Mouse (Mus musculus) MEL (cell line): ENCODE measurements at regions not wholly inside any gene's neighbourhood (a gene's known extent, or its start where the extent isn't known, plus 50 kb on each side); places are given as distances from the start of the nearest gene placed in this dataset.

Source experiments
- MAX ChIP-seq: IDR thresholded peaks from 2 replicates; pipeline ENCODE4 v1.6.1; 2011; ENCODE audit warnings: low read length, improper control_type of control experiment
- NELFE ChIP-seq: IDR thresholded peaks from 2 replicates; pipeline ENCODE4 v1.6.1; 2011; ENCODE audit warnings: low read depth, low read length, improper control_type of control experiment
- NRF1 ChIP-seq: IDR thresholded peaks from 2 replicates; pipeline ENCODE4 v1.6.1; 2014; ENCODE audit warnings: low read depth, mild to moderate bottlenecking, inconsistent platforms, low read length, improper control_type of control experiment, moderate library complexity; ENCODE audit not compliant: poor library complexity, insufficient read depth, severe bottlenecking
- POLR2A ChIP-seq, 2 experiments: IDR thresholded peaks; 2 replicates each; pipeline ENCODE4 v1.6.1; 2011 to 2012; ENCODE audit warnings: low read length in 2 of 2, mild to moderate bottlenecking in 2 of 2, control low read depth in 1 of 2, improper control_type of control experiment in 1 of 2, low read depth in 1 of 2, moderate library complexity in 1 of 2; ENCODE audit not compliant: control insufficient read depth in 1 of 2, insufficient read depth in 1 of 2, poor library complexity in 1 of 2
- POLR2AphosphoS5 ChIP-seq: IDR thresholded peaks from 2 replicates; pipeline ENCODE4 v1.6.1; 2012; ENCODE audit warnings: low read depth, borderline replicate concordance, mild to moderate bottlenecking, inconsistent platforms, low read length, moderate library complexity, mixed read lengths
- TCF12 ChIP-seq: IDR thresholded peaks from 2 replicates; pipeline ENCODE4 v1.6.1; 2014; ENCODE audit warnings: low read depth, mild to moderate bottlenecking, inconsistent platforms, low read length, improper control_type of control experiment, moderate library complexity
- ZKSCAN1 ChIP-seq: IDR thresholded peaks from 2 replicates; pipeline ENCODE4 v1.6.1; 2012; ENCODE audit warnings: low read depth, mild to moderate bottlenecking, inconsistent platforms, low read length, improper control_type of control experiment, moderate library complexity

- TF ChIP-seq POLR2A (IDR thresholded peaks at IDR 0.05; ENCODE audit: control insufficient read depth in 1 of 2, insufficient read depth in 1 of 2, low read depth in 1 of 2, low read length in 2 of 2, poor library complexity in 1 of 2) = no peak
- TF ChIP-seq NELFE = no peak
- TF ChIP-seq TCF12 = no peak
- no peak for TF ChIP-seq NRF1
- no peak for TF ChIP-seq POLR2AphosphoS5
- TF ChIP-seq ZKSCAN1 = no peak
- TF ChIP-seq MAX = no peak
These were observed 209.7 kb upstream of the Atp10a start for GRCm38 (mm10) chr7:58446261-58446660.
